Mouse (Mus musculus) C2C12 (cell line): ENCODE measurements around the gene Slc9a1.

Source experiments
- CEBPB ChIP-seq: IDR thresholded peaks from one replicate; pipeline ENCODE4 v1.6.1; 2011; ENCODE audit warnings: low read depth, mild to moderate bottlenecking, control low read depth, moderate library complexity
- CTCF ChIP-seq: IDR thresholded peaks from one replicate; pipeline ENCODE4 v1.5.1; 2011; ENCODE audit not compliant: control insufficient read depth, insufficient read depth, insufficient read length
- MAX ChIP-seq: IDR thresholded peaks from one replicate; pipeline ENCODE4 v1.6.1; 2011; ENCODE audit warnings: mild to moderate bottlenecking, control low read depth
- MYOG ChIP-seq: IDR thresholded peaks from one replicate; pipeline ENCODE4 v1.6.1; 2011; ENCODE audit not compliant: control insufficient read depth, insufficient read length; ENCODE audit errors: extremely low read depth
- USF1 ChIP-seq: IDR thresholded peaks from one replicate; pipeline ENCODE4 v1.6.1; 2011; ENCODE audit warnings: low read depth, mild to moderate bottlenecking, control low read depth, moderate library complexity

DNA sequence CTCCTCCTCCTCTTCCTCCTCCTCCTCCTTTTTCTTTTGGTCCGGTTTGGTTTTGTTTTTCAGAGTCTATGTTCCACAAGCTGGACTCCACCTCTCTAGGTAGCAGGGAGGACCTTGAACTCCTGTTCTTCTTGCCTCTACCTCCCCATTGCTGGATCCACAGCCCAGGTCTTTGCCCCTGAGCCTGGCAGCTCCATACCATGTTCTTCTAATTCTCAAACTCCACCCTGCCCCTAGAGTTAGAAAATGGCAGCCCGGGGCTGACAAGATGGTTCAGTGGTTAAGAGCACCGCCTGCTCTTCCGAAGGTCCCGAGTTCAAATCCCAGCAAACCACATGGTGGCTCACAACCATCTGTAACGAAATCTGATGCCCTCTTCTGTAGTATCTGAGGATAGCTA is 14.9 kb upstream of the Slc9a1 start:
- TF ChIP-seq CTCF (no peak), MAX (no peak), USF1 (no peak), CEBPB (no peak), MYOG (no peak)
